Mouse (Mus musculus) liver, embryonic 14.5 days (tissue): ENCODE measurements around the gene Sppl3. TPM values are rescaled to one million over a fixed set of nuclear protein-coding genes. Genes with fewer than 3 reads are reported as not detected.
A peak's percentile ranks its signal among the peaks of the same experiment; 100 is the strongest.

ENCODE experiments used
- ATAC-seq: fragments of 200-750 bp; cut with Nextera tagmentation; 2 replicates; pipeline ENCODE4 v1.8.0; 2017; ENCODE audit warnings: moderate number of reproducible peaks, mild to moderate bottlenecking, moderate library complexity; ENCODE audit not compliant: insufficient read depth
- DNase-seq, 3 experiments: peaks; one replicate each; pipeline ENCODE4 v3.0.0-alpha.2; 2012 to 2013; ENCODE audit warnings: low read depth in 3 of 3, low spot score in 3 of 3
- H3K27ac ChIP-seq: fragments of 300-500 bp; sonication (generic); 2 replicates; pipeline ENCODE4 v1.5.1; 2014; ENCODE audit warnings: moderate library complexity, mild to moderate bottlenecking, control low read depth, inconsistent platforms
- H3K27me3 ChIP-seq: fragments of 300-500 bp; sonication (generic); 2 replicates; pipeline ENCODE4 v1.6.1; 2014; ENCODE audit warnings: mild to moderate bottlenecking, low read length, moderate library complexity; ENCODE audit not compliant: control insufficient read depth, insufficient read depth
- H3K36me3 ChIP-seq: fragments of 300-500 bp; sonication (generic); replicated peaks from 2 replicates; pipeline ENCODE4 v1.6.1; 2014; ENCODE audit warnings: low read depth; ENCODE audit not compliant: control insufficient read depth, insufficient read depth
- H3K4me1 ChIP-seq, 2 experiments: fragments of 200-500 bp in 1 of 2; fragments of 300-500 bp in 1 of 2; sonication (generic) in 1 of 2; replicated peaks; 2 replicates each; pipeline ENCODE4 v1.6.1; 2012 to 2014; ENCODE audit warnings: antibody characterized with exemption in 1 of 2, inconsistent platforms in 1 of 2, low read length in 1 of 2; ENCODE audit not compliant: control insufficient read depth in 2 of 2, insufficient read depth in 2 of 2
- H3K4me2 ChIP-seq: fragments of 300-500 bp; sonication (generic); 2 replicates; pipeline ENCODE4 v1.6.1; 2014; ENCODE audit warnings: low read depth, mild to moderate bottlenecking, control low read depth, moderate library complexity
- H3K4me3 ChIP-seq, 2 experiments: fragments of 200-500 bp in 1 of 2; fragments of 300-500 bp in 1 of 2; sonication (generic) in 1 of 2; 2 replicates each; pipeline ENCODE4 v1.5.1; 2012 to 2014; ENCODE audit warnings: low read depth in 2 of 2, low read length in 2 of 2, mild to moderate bottlenecking in 2 of 2, control low read depth in 1 of 2, inconsistent platforms in 1 of 2, moderate library complexity in 1 of 2; ENCODE audit not compliant: insufficient read depth in 1 of 2
- H3K9ac ChIP-seq: fragments of 300-500 bp; sonication (generic); replicated peaks from 2 replicates; pipeline ENCODE4 v1.6.1; 2014; ENCODE audit warnings: mild to moderate bottlenecking, control low read depth, moderate library complexity
- H3K9me3 ChIP-seq: fragments of 300-500 bp; sonication (generic); 2 replicates; pipeline ENCODE4 v1.6.1; 2016; ENCODE audit warnings: low read length, mixed read lengths; ENCODE audit not compliant: control insufficient read depth
- CTCF ChIP-seq: IDR thresholded peaks from 2 replicates; pipeline ENCODE4 v1.5.1; 2016; ENCODE audit warnings: antibody characterized with exemption, low read depth, control low read depth
- EP300 ChIP-seq: IDR thresholded peaks from 2 replicates; pipeline ENCODE4 v1.6.1; 2016; ENCODE audit warnings: antibody characterized with exemption, low read depth
- WGBS: fragments of 180-500 bp; shearing (Covaris S2); extraction: QIAGEN DNeasy Blood & Tissue Kit; methylation state at CpG from one replicate; pipeline ENCODE4 v1.1.7; 2014; ENCODE audit not compliant: insufficient replicate concordance; 5-methylcytosine and 5-hydroxymethylcytosine counted together
- polyA plus RNA-seq, 2 experiments: library from polyadenylated mRNA; depleted of rRNA in 1 of 2; stranded (reverse) in 1 of 2; unstranded in 1 of 2; fragments of >200 nt; fragmentation: Nextera tagmentation in 1 of 2; extraction: Ambion mirVana in 1 of 2; gene quantifications; 2 replicates each; pipeline versions ENCODE4 v1.2.1 to v1.2.3; 2012 to 2014

The Sppl3 gene
- polyA plus RNA-seq, 2 experiments: 5.4 to 17.2 TPM

GRCm38 (mm10) chr5:115068671-115069421 lies 57.9 kb downstream of the Sppl3 start:
- Histone ChIP-seq H3K4me3 (peak overlapping the region in 1 of 2 experiments; percentile 25; a peak in 1 of 4 replicates), H3K27ac (peak overlapping the region; percentile 95), H3K4me1 (peaks cover 68 to 71% of the 10 kb centered on the region in 2 experiments), H3K9me3 (no peaks in the 10 kb centered on the region), H3K36me3 (no peaks in the 10 kb centered on the region; the same call in 1 of the 2 replicates), H3K27me3 (no peaks in the 10 kb centered on the region), H3K4me2 (peak overlapping the region; percentile 76), H3K9ac (peak overlapping the region; percentile 62)
- TF ChIP-seq EP300 (peak; percentile 29; the same call in 1 of the 2 replicates), CTCF (no peak)
- WGBS: 33% methylated on average over 11 of the region's 11 CpGs
- ATAC-seq (peak; percentile 68), DNase-seq (peak; percentile 65 to 69 (median 67))

- H3K27ac ChIP-seq: peak overlapping the region; percentile 95
- no peaks in the 10 kb centered on the region for H3K9me3 ChIP-seq
- TF ChIP-seq EP300 (no peak), CTCF (no peak)
- peaks cover under 1% of the 10 kb centered on the region for H3K36me3 ChIP-seq
- no peak overlapping the region for H3K4me3 ChIP-seq
- H3K27me3 ChIP-seq: no peaks in the 10 kb centered on the region
- DNase-seq (no peak), ATAC-seq (no peak)
- 64% methylated on average over 3 of the region's 3 CpGs for WGBS
- H3K4me1 ChIP-seq: peaks cover 75 to 78% of the 10 kb centered on the region in 2 experiments
- no peak overlapping the region; the same call in 1 of the 2 replicates for H3K9ac ChIP-seq
- H3K4me2 ChIP-seq: peak overlapping the region; percentile 76
Measured at GRCm38 (mm10) chr5:115069611-115070010, 58.7 kb downstream of the Sppl3 start.

- ATAC-seq (peak; percentile 42; the same call in 1 of the 2 replicates), DNase-seq (no peak)
- TF ChIP-seq EP300: no peak
- no peak for TF ChIP-seq CTCF
- peaks cover 84 to 85% of the 10 kb centered on the region in 2 experiments for H3K4me1 ChIP-seq
- H3K4me3 ChIP-seq: no peak overlapping the region
- no peaks in the 10 kb centered on the region for H3K27me3 ChIP-seq
- peak overlapping the region; percentile 95 for H3K27ac ChIP-seq
- peak overlapping the region; percentile 76 for H3K4me2 ChIP-seq
- H3K9ac ChIP-seq: peak overlapping the region; percentile 34
- no peaks in the 10 kb centered on the region for H3K9me3 ChIP-seq
- WGBS: 68% methylated on average over 2 of the region's 2 CpGs
- peaks cover 9% of the 10 kb centered on the region for H3K36me3 ChIP-seq
Measured at GRCm38 (mm10) chr5:115070457-115070856, 59.5 kb downstream of the Sppl3 start.

GRCm38 (mm10) chr5:115071096-115071901 lies 60.4 kb downstream of the Sppl3 start:
- peak; percentile 75 to 80 (median 77) for DNase-seq
- H3K27me3 ChIP-seq: no peaks in the 10 kb centered on the region
- peaks cover 17% of the 10 kb centered on the region for H3K36me3 ChIP-seq
- peak overlapping the region; percentile 76 for H3K4me2 ChIP-seq
- peaks cover 87% of the 10 kb centered on the region in 2 experiments for H3K4me1 ChIP-seq
- peak; percentile 82 for TF ChIP-seq EP300
- TF ChIP-seq CTCF: no peak
- ATAC-seq: peak; percentile 77
- H3K4me3 ChIP-seq: 0 out of 4 replicates have a peak overlapping the region, but pooled peaks of 1 of the 2 experiments have one; percentile 0
- H3K9me3 ChIP-seq: no peaks in the 10 kb centered on the region
- 26% methylated on average over 11 of the region's 11 CpGs for WGBS
- H3K9ac ChIP-seq: peak overlapping the region; percentile 66
- peak overlapping the region; percentile 93 for H3K27ac ChIP-seq

- Histone ChIP-seq H3K9me3 (no peaks in the 10 kb centered on the region), H3K9ac (peak overlapping the region; percentile 66), H3K27ac (peak overlapping the region; percentile 93), H3K4me2 (peak overlapping the region; percentile 76), H3K4me3 (peak overlapping the region in 1 of 2 experiments; percentile 6; a peak in 3 of 4 replicates), H3K27me3 (no peaks in the 10 kb centered on the region), H3K4me1 (peaks cover 89% of the 10 kb centered on the region in 2 experiments), H3K36me3 (peaks cover 17% of the 10 kb centered on the region)
- TF ChIP-seq CTCF: no peak
- TF ChIP-seq EP300: peak; percentile 37; the same call in 1 of the 2 replicates
- WGBS: 51% methylated on average over 7 of the region's 7 CpGs
- ATAC-seq: peak; percentile 50
- peak; percentile 65 to 76 (median 76) for DNase-seq
Measured at GRCm38 (mm10) chr5:115072143-115072542, 61.2 kb downstream of the Sppl3 start.
